Mouse (Mus musculus) retina, postnatal 1 day (tissue): ENCODE measurements around the gene Ntng1.
A peak's percentile ranks its signal among the peaks of the same experiment; 100 is the strongest.

Experiments used
- DNase-seq: peaks from one replicate; pipeline ENCODE4 v3.0.0-alpha.2; 2012

Gene Ntng1

DNA sequence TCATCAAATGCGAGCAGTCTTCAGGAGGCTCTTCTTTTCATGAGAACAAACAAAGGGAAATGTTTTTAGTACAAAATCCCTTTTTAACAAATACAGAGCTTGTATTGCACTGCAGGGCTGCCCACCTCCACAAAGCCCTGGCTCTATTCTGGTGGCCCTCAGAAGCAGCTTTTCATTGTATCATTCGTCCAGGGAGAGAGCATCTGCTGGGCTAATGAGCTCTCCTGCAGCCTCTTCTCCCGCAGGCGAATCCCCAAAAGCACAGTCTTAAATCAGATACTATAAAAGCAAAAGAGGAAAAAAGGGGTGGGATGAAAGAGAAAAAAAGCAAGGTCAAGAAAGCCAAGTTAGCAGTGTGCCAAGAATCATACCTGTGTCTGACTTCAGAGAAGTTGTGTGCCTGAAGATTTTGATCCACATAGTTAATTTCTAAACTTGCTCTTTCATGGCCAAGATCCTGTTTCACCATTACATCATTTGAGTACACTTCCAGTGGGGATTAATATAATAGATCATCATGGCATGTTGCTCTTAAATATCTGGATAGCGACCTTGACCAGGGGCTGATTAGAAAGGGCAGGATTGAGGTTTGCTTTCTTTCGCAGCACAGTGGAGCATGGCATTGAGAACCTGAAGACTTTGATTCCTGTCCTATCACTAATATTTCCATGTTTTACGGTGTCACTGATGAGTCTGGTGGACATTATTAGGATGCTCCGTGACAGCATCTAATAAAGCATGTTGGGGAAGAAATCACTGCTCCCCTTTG is 225.7 kb downstream of the Ntng1 start:
- peak; percentile 9 for DNase-seq

DNA sequence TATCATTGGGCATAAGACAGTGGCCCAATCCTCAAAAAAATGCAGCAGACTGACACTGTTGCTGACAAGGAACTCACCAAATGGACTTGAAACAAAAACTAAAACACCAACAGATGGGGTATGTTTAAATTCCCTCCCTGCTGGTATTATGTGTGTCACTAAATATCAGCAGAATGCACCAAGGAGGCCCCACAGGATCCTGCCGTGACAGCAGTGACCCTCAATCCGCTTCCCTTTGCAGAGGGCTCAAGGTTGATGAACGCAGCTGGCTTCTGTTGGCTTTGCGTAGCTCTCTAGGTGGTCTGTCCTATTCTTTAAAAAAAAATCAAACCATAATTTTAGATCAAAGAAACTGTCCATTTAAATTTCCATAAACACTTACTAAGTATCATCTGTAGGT is 226.7 kb downstream of the Ntng1 start:
- DNase-seq, result peak; percentile 7

- DNase-seq, result no peak
Observed at GRCm38 (mm10) chr3:109914226-109914625, 229.6 kb downstream of the Ntng1 start.

GRCm38 (mm10) chr3:109890600-109890999 is 253.2 kb downstream of the Ntng1 start:
- no peak for DNase-seq

- no peak for DNase-seq
Observed at GRCm38 (mm10) chr3:109885672-109886071, 258.1 kb downstream of the Ntng1 start.

- no peak for DNase-seq
Observed at GRCm38 (mm10) chr3:109879061-109879460, 264.8 kb downstream of the Ntng1 start.

GRCm38 (mm10) chr3:109871986-109872385 is 271.8 kb downstream of the Ntng1 start:
- no peak for DNase-seq

DNA sequence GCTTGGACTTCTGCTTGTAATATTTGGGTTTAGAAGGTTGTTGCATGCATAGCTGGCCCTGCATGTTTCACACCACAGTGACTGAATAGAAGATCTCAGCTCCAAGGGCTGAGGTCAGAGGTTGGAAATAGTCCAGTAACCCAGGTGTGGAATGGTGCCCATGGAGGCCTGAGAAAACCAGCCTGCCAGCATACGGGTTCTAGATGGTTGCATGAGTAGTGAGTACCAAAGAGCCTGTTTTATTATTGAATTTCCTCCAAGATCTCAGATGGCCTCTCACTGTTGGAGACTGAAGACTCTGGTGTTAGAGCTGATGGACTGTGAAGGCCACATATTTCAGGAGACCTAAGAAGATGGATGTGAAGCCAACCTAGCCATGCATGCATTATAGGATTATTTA is 285.5 kb downstream of the Ntng1 start:
- no peak for DNase-seq

DNA sequence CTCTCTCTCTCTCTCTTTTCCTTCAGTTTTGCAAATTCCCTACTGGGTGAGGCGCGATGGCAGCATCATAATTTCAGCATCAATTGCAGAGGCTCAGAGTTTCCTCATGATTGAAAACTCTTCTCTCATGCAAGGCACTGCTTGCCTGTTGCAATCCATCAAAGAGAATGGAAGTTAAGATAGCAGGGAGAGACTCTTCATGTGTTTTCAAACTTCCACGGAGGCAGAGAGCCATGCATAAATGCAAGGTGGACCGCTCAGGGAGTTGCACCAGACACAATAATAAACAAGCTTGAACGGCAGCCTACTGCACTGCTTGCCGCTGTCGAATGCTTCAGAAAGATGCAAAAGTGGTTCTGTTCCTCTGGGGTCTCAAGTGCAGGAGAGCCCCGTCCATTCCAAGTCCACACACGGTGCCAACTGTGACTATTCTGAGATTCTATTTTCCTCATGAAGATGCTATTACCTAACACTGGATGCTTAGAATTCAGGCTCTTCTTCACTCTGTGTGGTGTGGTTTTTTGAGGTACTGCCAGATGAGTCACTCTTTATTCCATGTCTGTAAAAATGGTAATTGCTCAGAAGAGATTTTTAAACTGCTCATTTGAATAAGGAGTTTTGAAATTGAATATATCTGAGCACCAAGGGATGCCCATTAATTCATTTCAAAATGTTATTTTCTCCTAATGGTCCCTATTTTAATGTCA is 289.2 kb downstream of the Ntng1 start:
- DNase-seq, result no peak

GRCm38 (mm10) chr3:109846660-109847059 is 297.2 kb downstream of the Ntng1 start:
- DNase-seq, result no peak

DNA sequence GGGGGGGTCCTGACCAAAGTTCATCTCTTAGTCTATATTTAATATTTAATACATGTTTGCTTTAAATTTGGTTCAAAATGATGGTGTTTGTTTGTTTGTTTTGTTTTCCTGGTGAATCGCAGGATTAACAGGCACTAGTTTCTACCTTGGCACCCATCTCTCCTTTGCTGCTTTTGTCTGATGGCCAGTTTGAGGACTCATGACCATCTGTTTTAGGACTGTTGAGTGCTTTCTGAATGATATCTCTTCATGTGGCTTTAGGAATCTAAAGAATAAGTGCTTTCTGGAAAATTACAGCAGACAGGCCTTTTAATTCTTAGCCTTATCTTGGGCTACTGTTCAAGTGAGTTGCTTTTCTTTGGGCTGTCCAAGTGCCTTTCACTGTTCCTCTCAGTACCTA is 318.0 kb downstream of the Ntng1 start:
- DNase-seq, result no peak

- no peak for DNase-seq
Observed at GRCm38 (mm10) chr3:109822803-109823474, 320.9 kb downstream of the Ntng1 start.

DNA sequence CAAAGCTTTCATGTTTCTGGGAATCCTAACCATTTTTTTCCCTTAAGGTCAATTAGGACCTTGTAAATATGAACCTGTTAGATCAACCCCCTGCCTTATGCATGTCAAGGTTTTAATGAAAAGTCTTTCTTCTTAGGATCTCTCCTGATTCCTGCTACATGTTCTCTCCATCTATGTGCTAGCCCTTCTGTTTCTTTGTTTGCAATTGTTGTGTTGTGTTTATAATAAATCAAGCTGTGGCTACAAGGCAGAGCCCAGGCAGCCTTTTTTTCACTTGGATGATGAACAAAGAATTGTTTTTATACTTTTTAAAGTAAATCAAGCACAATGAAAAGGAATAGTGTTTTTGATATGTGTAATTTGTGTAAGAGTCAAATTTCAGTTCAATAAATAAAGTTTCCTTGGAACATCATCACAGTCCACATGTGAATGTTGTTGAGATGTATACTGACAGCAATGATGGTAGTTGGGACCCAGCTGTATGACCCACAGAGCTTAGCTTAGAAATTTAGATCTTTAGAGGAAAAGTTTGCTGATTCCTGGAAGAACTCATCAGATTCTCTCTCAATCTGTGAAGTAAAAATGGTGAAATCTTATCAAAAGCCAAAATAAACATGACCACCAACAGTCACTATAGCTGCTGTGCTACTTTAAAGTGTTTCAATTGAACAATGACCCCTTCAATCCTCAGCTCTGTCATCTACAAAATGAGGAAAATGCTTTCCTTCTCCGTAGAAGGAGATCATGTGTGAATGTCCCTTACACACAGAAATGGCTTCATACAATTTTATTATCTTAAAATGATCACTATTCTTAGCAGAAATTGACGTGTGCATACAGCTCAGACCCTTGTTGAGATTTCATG is 324.8 kb downstream of the Ntng1 start:
- no peak for DNase-seq

- no peak for DNase-seq
Observed at GRCm38 (mm10) chr3:109809065-109809464, 334.7 kb downstream of the Ntng1 start.

- DNase-seq, result no peak
Observed at GRCm38 (mm10) chr3:109807211-109807934, 336.4 kb downstream of the Ntng1 start.

DNA sequence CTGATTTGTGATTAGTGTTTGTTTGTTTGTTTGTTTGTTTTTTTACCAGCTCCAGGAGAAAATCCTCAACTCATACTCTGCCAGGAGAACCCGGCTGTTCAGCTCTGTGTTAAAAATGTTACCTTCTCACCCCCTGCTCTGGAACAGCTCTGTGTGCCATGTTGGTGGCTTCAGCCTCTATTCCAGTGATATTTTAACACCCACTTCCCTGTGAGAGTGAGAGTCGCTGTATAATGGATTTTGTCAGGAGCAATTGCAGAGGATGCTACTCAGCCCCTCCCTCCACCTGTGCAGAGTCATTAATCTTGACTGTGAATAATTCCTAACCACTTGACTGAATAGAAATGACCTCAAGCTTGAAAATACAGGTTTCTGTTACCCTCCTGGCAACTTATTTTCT is 339.7 kb downstream of the Ntng1 start:
- DNase-seq, result no peak

GRCm38 (mm10) chr3:109803616-109804015 is 340.2 kb downstream of the Ntng1 start:
- no peak for DNase-seq

DNA sequence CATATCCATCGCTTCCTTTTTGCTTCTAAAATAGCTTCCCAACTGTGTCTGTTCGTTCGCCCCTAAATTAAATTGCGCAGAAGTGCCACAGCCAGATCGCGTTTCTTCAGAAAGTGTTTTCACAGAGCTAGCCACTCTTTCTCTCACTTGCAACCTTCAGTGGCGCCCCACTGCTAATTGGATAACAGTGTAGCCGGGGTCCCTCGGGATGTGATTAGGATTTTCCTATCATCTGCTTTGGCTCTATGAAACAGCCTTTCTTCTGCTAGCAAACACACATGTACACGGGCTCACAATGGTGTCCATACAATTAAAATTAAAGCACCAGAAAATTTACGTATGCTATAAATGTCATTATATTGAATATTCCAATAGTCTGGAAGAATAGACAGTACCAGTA is 346.5 kb downstream of the Ntng1 start:
- peak; percentile 42 for DNase-seq

- DNase-seq, result peak; percentile 20
Observed at GRCm38 (mm10) chr3:109783231-109783630, 360.6 kb downstream of the Ntng1 start.

GRCm38 (mm10) chr3:109782289-109782951 is 361.4 kb downstream of the Ntng1 start:
- DNase-seq, result peak; percentile 88

- no peak for DNase-seq
Observed at GRCm38 (mm10) chr3:109781917-109782288, 361.9 kb downstream of the Ntng1 start.

DNA sequence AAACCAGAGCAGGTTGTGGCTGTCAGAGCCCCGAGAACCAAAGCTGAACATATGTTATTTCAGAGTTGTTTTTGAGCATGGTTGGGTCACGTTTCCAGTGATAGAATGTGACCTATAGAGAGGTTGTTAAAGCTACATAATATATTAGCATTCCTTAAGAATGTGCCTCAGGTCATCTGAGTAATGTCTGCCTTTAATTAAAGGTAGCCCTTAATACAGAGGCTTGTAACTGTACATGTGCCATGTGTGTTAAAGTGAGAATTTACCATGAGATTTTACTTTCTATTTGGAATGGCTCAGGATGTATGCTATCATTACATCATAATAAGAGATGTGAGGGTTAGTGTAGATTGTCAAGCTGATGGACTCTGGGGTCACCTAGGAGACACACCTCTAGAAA is 368.6 kb downstream of the Ntng1 start:
- no peak for DNase-seq
